Mouse (Mus musculus) heart, postnatal 14 days (tissue): ENCODE results near the gene Haao. TPM values are rescaled to one million over a fixed set of nuclear protein-coding genes. Genes with fewer than 3 reads are reported as not detected.

Source experiments
- DNase-seq, 2 experiments: peaks; one replicate each; pipeline ENCODE4 v3.0.0; 2021 to 2022
- intact Hi-C: fragments of 180-260 bp; cut with DNase I; formaldehyde crosslinking; loops from one replicate; pipeline ENCODE4 v1.15.1; 2025
- total RNA-seq, 2 experiments: library from RNA; stranded (reverse); gene quantifications; 2 replicates each; pipeline ENCODE4 v1.2.3; 2021

Haao gene
- total RNA-seq, 2 experiments from 2014 or later = not detected

DNA sequence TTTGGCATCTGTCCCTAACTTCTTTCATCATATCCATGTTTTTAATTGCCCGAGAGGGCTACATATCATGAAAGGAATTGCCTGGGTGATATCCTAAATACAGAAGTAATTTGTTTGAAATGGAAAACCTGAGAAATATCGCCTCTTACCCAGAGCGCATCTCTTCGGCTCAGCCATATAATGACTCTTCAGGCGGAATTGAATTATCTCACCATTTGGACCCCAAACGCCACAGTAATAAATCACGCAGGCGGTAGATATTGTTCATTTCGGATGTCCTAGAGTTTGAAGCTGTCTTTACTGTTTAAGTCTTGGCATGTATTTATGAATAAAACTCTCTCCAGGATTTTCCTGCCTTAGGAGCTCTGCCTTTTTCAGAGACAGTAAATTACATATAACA is 42.7 kb downstream of the Haao start:
- no peak for DNase-seq

DNA sequence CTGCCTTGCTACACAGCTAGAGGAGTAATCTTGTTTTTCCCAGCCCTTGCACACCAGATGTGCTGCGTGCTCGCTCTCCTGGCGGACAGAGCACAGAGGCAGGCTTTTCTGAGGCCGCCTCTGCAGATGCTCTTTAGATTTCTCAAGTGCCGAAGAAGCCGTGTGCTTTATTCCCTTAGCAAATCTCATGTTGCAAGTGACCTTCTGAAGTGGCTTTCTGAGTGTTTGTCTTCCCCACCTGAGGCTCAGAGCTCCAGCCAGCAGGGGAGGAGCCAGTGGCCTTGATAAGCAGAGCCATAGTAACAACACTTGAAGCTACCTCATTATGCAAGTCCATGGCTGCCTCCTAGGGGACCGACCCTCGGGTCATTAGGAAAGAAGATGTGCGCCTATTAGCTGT is 43.8 kb downstream of the Haao start:
- DNase-seq = no peak
- intact Hi-C loops = no loop called here

More for the DNA sequence above, 42.7 kb downstream of the Haao start:
- intact Hi-C loops = loop anchor here (5.0 kb wide), 2 partner anchors 173 to 533 kb away; partner anchors contain the start of gene Kcng3

DNA sequence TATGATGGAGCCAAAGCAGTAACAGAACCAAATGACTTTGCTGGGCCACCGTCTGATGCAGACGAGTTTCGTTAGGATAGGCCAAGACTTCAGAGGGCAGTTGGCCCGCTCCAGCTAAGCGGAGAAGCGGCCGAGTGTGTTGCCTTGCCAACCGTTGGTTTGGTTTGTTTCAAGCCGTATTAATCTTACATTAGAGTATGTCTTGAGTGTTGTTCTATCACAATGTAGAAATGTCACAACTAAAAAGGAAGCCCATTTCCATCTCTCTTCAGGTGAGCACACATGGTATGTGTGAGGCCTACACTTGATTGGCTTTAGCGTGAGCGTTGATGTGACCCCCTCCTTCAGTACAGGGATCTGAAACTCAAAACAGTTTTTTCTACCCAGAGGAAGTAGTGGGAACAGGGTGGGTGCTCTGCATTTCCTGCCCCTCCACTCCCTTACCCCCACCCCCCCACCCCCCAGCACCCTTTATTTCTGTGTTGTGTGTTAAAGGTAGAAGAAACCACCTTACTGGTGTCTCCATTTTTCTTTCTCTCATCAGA is 48.2 kb downstream of the Haao start:
- intact Hi-C loops = no loop called here
- no peak for DNase-seq

DNA sequence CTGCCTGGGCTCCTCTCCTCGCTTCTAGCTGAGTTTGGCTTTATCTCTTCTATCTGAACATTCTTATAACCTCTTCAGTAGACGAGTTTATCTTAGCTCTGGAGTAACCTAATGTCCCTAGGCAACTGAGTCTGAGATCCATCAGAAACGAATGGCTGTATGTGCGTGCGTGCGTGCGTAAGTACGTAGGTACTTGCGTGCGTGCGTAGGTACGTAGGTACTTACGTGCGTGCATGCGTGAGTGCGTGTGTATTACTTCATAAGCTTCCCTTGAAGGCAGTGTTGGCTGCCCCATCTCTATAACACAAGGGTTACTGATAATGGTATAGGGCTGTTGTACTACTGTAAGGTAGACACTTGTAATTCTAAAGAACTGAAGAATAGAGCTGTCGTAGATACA is 52.6 kb downstream of the Haao start:
- intact Hi-C loops = no loop called here
- DNase-seq = no peak

DNA sequence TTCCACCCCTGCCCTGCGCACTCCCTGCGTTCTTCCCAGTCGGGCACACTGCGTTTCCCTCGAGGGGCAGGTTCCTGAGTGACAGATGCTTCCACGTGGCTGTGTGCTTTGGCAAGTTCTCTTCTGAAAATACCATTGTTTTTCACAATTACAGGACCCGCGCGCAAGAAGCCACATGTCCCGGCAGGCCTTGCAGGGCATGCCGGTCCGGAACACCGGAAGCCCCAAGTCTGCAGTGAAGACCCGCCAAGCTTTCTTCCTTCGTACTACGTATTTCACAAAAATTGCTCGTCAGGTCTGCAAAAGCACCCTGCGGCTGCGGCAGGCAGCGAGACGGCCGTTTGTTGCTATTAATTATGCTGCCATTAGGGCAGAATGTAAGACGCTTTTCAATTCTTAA is 55.4 kb downstream of the Haao start:
- intact Hi-C loops = no loop called here
- DNase-seq = no peak

DNA sequence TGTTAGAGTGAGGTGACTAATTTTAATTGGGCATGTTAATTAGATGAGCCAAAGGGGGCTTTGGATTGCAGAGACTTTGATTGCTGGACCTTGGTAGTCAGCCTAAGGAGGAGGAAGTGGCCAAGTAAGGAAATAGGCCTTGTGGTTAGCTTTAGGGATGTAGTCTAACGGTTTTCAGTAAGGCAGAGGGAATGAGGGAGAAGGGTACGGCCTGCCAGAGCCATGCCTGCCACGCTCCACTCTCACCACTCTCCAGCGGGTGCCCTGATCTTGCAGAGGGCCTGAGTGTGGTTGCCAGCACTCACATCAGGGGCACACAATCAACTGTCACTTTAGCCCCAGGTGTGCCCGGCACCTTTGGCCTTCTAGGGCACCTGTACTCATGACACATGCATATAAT is 57.6 kb downstream of the Haao start:
- intact Hi-C loops = no loop called here
- DNase-seq = no peak

DNA sequence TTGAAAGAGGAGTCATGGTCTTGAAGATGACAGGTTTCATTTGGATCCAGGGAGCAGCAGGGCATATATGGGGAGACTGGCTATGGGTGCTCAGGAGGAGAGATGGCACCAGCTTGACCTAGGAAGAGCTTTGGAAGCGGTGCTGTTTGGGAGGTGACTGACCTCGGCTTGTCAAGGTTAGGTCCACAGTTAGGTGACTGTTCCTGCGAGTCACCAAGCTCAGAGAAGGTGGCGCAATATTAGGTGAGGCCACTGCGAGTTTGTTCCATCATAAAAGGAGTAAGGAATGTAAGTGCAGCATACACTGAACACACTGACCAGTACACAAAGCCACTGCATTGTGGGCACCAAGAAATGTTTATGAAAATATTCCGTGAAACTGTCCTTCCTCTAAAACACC is 61.3 kb downstream of the Haao start:
- no peak for DNase-seq
- intact Hi-C loops = no loop called here

DNA sequence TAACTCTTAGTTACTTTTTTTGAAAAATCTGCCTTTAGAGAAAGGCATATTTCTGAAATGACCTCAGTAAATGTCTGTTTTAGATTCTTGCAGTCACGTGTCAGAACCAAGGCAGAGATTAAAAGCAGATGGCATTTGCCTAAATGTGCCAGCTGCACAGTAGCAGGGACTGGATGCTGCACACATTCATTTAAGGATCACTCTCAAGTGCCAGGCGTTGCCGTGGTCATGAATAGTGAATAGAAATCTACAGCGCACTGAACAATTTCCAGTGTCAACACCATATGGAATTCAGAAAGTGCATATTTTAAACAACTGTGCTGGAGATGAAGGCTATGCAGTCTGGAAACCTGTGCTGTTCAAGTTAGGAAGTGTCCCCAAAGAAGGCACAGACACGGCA is 65.0 kb downstream of the Haao start:
- no peak for DNase-seq
- intact Hi-C loops = no loop called here

Other genes starting within 250 kb of the Haao start
- not detected for gene Kcng3, start 216.1 kb downstream of the Haao start, total RNA-seq
- gene Mta3, start 141.8 kb downstream of the Haao start, total RNA-seq = 10 to 100 TPM; 25.7 to 27.0 TPM